Mouse (Mus musculus) bone marrow, adult 2 months (tissue): Measurements from ENCODE around the gene Gm21915. TPM values are rescaled to one million over a fixed set of nuclear protein-coding genes. Genes with fewer than 3 reads are reported as not detected.

ENCODE experiments used
- H3K27ac ChIP-seq: fragments of 200-500 bp; 2 replicates; pipeline ENCODE4 v1.5.1; 2012; ENCODE audit warnings: low read depth, mild to moderate bottlenecking, control low read depth, inconsistent platforms, low read length; ENCODE audit not compliant: control insufficient read depth, poor library complexity, insufficient read depth
- H3K4me1 ChIP-seq: fragments of 200-500 bp; 2 replicates; pipeline ENCODE4 v1.6.1; 2011; ENCODE audit warnings: low read length; ENCODE audit not compliant: control insufficient read depth, insufficient read depth
- H3K4me3 ChIP-seq: fragments of 200-500 bp; replicated peaks from 2 replicates; pipeline ENCODE3; 2011; ENCODE audit warnings: mild to moderate bottlenecking, low read depth, low read length, control low read depth; ENCODE audit not compliant: control insufficient read depth
- CTCF ChIP-seq: fragments of 200-500 bp; IDR thresholded peaks from 2 replicates; pipeline ENCODE4 v1.5.1; 2011; ENCODE audit warnings: low read length, control low read depth; ENCODE audit not compliant: control insufficient read depth, insufficient read depth
- POLR2A ChIP-seq: fragments of 200-500 bp; IDR thresholded peaks from 2 replicates; pipeline ENCODE4 v1.6.1; 2011; ENCODE audit warnings: low read depth, mild to moderate bottlenecking, control low read depth, low read length, borderline replicate concordance; ENCODE audit not compliant: control insufficient read depth
- WGBS: fragments of 180-500 bp; shearing (Covaris S2); methylation state at CpG from one replicate; pipeline ENCODE4 v1.1.7; 2018; 5-methylcytosine and 5-hydroxymethylcytosine counted together
- polyA plus RNA-seq: library from polyadenylated mRNA; stranded (reverse); fragments of >200 nt; gene quantifications from 2 replicates; pipeline ENCODE4 v1.2.4, GENCODE M21; 2011; ENCODE audit warnings: low replicate concordance; ENCODE audit not compliant: missing spikeins, insufficient read depth, insufficient read length

Gm21915 gene
- polyA plus RNA-seq, 1 experiment = not detected

DNA sequence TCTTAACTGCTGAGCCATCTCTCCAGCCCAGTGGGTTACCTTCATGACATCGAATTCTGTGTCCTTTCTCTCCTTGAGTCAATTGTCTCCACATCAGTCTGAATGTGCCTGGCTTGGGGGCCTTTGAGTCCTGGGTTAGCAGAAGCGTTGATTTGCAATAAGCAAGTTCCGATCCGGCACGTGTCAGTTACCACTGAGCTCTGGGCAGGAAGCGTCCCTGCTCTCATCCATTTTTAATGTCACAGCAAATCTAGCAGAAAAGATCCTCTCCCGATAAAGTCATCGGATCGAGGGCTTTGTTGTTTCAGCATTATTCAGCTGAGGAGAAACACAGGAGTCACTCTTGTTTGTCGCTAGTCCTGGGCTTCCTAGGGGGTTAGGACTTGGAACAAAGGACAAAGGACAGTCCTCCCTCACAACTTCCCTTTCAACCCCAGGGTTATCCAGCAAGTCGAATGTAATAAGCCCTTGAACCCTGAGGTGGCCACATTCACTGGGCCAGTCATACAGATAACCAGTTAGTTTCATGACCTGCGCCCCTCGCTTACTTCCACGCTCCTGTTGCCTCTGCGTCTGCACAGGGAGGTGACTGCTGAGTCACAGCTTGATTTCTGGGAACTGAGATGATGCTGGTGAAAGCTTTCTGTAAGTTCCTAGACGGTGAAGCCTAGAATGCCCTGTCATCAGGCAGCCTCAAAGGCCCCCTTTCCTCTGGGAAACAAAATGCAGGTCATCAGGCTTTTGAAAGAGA, 27.8 kb upstream of the Gm21915 start:
- H3K27ac ChIP-seq = peak overlapping the region; percentile 13; the same call in 1 of the 2 replicates
- WGBS = 18% methylated on average over 16 of the region's 16 CpGs
- H3K4me3 ChIP-seq = no peak overlapping the region
- H3K4me1 ChIP-seq = no peaks in the 10 kb centered on the region; the same call in 1 of the 2 replicates
- TF ChIP-seq CTCF (no peak), POLR2A (no peak)

- Histone ChIP-seq H3K27ac (no peak overlapping the region), H3K4me1 (no peaks in the 10 kb centered on the region; the same call in 1 of the 2 replicates), H3K4me3 (no peak overlapping the region)
- TF ChIP-seq POLR2A (no peak), CTCF (no peak)
- WGBS = 86% methylated on average over 3 of the region's 3 CpGs
Measured at GRCm38 (mm10) chr9:40649444-40649843, 21.0 kb upstream of the Gm21915 start.

GRCm38 (mm10) chr9:40649983-40650382, 20.4 kb upstream of the Gm21915 start:
- Histone ChIP-seq H3K4me3 (no peak overlapping the region), H3K27ac (no peak overlapping the region), H3K4me1 (no peaks in the 10 kb centered on the region; the same call in 1 of the 2 replicates)
- TF ChIP-seq POLR2A (no peak), CTCF (no peak)
- WGBS = 76% methylated on average over 6 of the region's 6 CpGs

DNA sequence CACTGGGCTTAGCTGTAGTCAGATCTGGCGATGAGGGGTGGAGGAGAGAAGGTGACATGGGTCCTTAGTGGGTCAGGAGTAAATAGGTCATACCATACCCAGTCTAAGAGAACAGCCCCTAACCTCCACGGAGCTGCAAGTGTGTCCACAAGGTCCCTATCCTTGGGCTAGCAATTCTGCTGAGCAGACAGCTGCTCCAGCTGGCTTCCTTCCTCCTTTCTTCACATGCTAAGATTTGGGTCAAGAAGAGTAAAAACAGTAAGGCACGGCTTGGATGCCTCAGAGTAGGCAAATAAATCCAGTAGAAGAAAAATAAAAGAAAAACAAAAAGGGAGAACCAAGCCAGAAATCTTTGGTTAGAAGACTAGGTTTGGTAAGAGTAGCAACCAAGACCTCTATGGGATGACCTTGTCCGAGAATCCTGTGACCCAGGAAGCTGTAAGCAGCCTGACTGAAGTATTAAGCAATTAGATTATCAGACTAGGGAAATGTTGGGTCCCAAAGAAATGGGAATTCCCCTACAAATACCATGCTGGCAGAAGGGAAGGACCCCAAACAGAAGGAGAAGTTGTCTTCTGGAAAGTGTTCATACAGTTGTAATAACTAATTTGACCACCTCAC, 19.1 kb upstream of the Gm21915 start:
- TF ChIP-seq POLR2A = no peak
- no peak for TF ChIP-seq CTCF
- 31% methylated on average over 4 of the region's 4 CpGs for WGBS
- no peak overlapping the region for H3K27ac ChIP-seq

DNA sequence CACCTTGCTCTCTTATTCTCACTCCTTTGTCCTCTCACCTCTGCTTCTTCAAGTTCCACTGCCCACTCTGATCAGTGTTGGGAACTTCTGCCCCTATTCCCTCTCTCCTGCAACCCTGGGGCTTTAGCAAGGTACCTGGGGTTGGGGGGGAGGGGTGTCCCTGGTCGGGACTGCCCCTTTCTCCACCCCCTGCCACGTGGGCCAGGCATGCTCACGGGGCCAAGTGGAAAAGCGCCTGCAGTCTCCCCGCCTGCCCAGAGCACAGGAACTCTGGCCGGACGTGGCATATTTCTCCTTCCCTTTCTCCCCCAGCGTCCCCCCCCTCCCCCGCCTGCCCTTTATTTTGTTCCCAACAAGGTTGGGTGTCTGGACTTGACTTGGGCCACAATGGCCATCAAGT, 17.7 kb upstream of the Gm21915 start:
- H3K4me1 ChIP-seq = no peaks in the 10 kb centered on the region; the same call in 1 of the 2 replicates
- 5% methylated on average over 9 of the region's 9 CpGs for WGBS
- no peak overlapping the region for H3K4me3 ChIP-seq
- H3K27ac ChIP-seq = no peak overlapping the region
- TF ChIP-seq POLR2A = no peak
- TF ChIP-seq CTCF = no peak

More for the DNA sequence above, 19.1 kb upstream of the Gm21915 start:
- no peaks in the 10 kb centered on the region; the same call in 1 of the 2 replicates for H3K4me1 ChIP-seq
- H3K4me3 ChIP-seq = no peak overlapping the region

GRCm38 (mm10) chr9:40666190-40666803, 4.1 kb upstream of the Gm21915 start:
- WGBS = 45% methylated on average over 9 of the region's 9 CpGs
- no peaks in the 10 kb centered on the region; the same call in 1 of the 2 replicates for H3K4me1 ChIP-seq
- H3K4me3 ChIP-seq = no peak overlapping the region
- H3K27ac ChIP-seq = no peak overlapping the region
- TF ChIP-seq CTCF (no peak), POLR2A (no peak)

GRCm38 (mm10) chr9:40671323-40671930, 1.0 kb downstream of the Gm21915 start:
- H3K4me1 ChIP-seq = no peaks in the 10 kb centered on the region
- no peak for TF ChIP-seq POLR2A
- no peak for TF ChIP-seq CTCF
- 64% methylated on average over 4 of the region's 4 CpGs for WGBS
- H3K27ac ChIP-seq = no peak overlapping the region
- no peak overlapping the region for H3K4me3 ChIP-seq
